Mouse (Mus musculus): ENCODE data around the gene Rprd1b. TPM values are rescaled to one million over a fixed set of nuclear protein-coding genes. Genes with fewer than 3 reads are reported as not detected.

Gene Rprd1b
- 17.5 and 18.6 TPM in 2 replicates for polyA plus RNA-seq (2012; rRNA removed)

DNA sequence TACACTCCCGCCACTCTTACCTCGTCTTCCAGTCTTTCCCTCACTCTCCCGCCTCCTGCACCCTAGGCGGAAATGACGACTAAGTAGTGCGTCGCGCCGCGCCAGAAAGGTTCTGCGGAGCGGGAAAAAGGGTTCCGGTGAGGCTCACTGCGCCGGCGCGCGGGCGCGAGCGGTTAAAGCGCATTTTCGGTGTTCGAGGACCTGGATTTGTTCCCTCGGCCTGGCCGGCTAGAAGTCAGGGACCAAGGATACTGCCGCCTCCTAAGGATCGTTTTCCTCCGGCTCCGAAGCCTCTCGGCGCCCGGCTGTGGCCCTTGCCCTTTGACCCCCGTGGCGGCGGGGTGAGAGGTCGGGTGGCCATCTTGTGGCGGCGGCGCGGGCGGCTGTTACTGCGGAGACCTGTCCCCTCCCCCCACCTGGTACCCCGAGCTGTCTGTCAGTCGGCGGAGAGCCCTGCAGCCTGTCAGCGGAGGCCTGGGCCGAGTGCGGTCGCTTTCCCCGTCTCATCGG lies at the start of gene Rprd1b, which contains the start of gene Tti1:
Gene Rprd1b, plus strand, starts transcription at position 144 of the 510 bp plus-strand sequence.
Gene Tti1, minus strand, starts transcription at position 80 of the 510 bp plus-strand sequence.
- TF ChIP-seq CTCF (conservative IDR thresholded peaks at IDR 0.05; ENCODE audit: insufficient read depth, insufficient read length, low read depth, low read length) (no peak), POLR2A (IDR thresholded peaks at IDR 0.05; ENCODE audit: low read depth, low read length) (peak; percentile 27)
- peak; percentile 95 for DNase-seq
- under 1% methylated on average over 52 of the region's 52 CpGs for WGBS
- H3K36me3 ChIP-seq (ENCODE audit: control insufficient read depth, insufficient read depth, low read length), result no peaks in the 10 kb centered on the region
- peak within 1 kb of the TSS; percentile 99 for H3K4me3 ChIP-seq (ENCODE audit: insufficient read depth, low read depth, low read length)
- peak within 1 kb of the TSS; percentile 95 for H3K27ac ChIP-seq (ENCODE audit: insufficient read depth, low read depth, low read length)
- H3K4me1 ChIP-seq (ENCODE audit: control insufficient read depth, insufficient read depth, low read length), result peaks cover 22% of the 10 kb centered on the region
- H3K27me3 ChIP-seq (replicated peaks; ENCODE audit: control insufficient read depth, insufficient read depth, low read length), result no peaks in the 10 kb centered on the region

DNA sequence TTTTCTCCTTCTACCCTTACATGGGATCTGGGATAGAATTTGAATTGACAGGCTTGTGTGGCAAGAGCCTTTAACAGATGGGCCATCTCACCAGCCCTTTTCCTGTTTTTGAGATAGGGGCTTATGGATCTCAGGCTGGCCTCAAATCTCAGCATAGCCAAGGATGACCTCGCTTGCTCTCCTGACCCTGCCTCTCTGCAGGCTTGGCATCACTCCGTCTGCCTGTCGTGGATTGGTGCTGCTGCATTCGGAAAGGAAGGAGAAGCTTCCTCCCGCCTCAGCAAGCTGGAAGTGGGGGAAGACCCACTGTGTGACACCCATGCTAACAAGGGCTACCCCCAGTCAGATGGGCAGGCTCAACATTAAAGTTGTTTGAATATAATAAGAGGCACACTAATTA lies 49.1 kb upstream of the Rprd1b start:
- Histone ChIP-seq H3K27ac (ENCODE audit: insufficient read depth, low read depth, low read length) (no peak overlapping the region), H3K36me3 (ENCODE audit: control insufficient read depth, insufficient read depth, low read length) (no peaks in the 10 kb centered on the region), H3K4me3 (ENCODE audit: insufficient read depth, low read depth, low read length) (no peak overlapping the region), H3K27me3 (replicated peaks; ENCODE audit: control insufficient read depth, insufficient read depth, low read length) (no peaks in the 10 kb centered on the region), H3K4me1 (ENCODE audit: control insufficient read depth, insufficient read depth, low read length) (no peaks in the 10 kb centered on the region)
- WGBS, result 61% methylated on average over 5 of the region's 5 CpGs
- no peak for TF ChIP-seq POLR2A (IDR thresholded peaks at IDR 0.05; ENCODE audit: low read depth, low read length)
- TF ChIP-seq CTCF (conservative IDR thresholded peaks at IDR 0.05; ENCODE audit: insufficient read depth, insufficient read length, low read depth, low read length), result no peak
- DNase-seq, result no peak

DNA sequence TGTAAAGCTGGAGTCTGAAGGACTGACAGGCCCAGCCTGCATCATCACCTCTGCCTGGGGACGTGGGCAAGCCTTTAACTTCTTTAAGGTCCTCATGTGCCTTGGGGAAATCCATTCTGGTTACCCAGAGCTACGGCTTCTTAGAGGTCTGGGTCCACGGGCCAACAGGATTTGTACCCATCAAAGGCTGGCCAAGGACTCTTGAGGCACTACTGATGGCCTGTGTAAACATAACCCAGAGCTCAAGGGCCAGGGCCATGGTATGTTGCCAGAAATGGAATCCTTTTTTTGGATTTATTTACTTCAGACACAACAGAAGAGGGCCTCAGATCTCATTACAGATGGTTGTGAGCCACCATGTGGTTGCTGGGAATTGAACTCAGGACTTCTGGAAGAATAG lies 45.6 kb upstream of the Rprd1b start:
- TF ChIP-seq CTCF (conservative IDR thresholded peaks at IDR 0.05; ENCODE audit: insufficient read depth, insufficient read length, low read depth, low read length) (no peak), POLR2A (IDR thresholded peaks at IDR 0.05; ENCODE audit: low read depth, low read length) (no peak)
- no peak for DNase-seq
- Histone ChIP-seq H3K4me3 (ENCODE audit: insufficient read depth, low read depth, low read length) (no peak overlapping the region), H3K27me3 (replicated peaks; ENCODE audit: control insufficient read depth, insufficient read depth, low read length) (no peaks in the 10 kb centered on the region), H3K4me1 (ENCODE audit: control insufficient read depth, insufficient read depth, low read length) (no peaks in the 10 kb centered on the region), H3K36me3 (ENCODE audit: control insufficient read depth, insufficient read depth, low read length) (no peaks in the 10 kb centered on the region), H3K27ac (ENCODE audit: insufficient read depth, low read depth, low read length) (no peak overlapping the region)
- 81% methylated on average over 3 of the region's 3 CpGs for WGBS

DNA sequence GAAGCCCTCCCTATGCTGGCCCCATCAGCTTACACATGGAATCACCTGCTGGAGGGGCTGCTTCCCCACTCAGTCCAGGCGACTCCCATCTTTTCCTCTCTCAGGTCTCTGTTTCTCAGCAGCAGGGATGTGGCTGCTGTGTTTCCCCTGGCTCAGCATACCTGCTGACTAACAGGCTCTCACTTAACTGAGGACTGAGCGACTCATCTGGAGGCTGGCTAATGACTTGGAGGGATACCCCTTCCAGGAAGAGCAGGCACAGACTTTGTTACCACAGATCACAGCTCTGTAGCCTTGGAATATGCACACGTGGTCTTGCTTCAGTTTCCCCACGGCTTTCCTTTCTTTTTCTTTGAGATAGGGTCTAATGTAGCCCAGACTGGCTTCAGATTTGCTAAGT lies 45.0 kb upstream of the Rprd1b start:
- H3K27me3 ChIP-seq (replicated peaks; ENCODE audit: control insufficient read depth, insufficient read depth, low read length), result no peaks in the 10 kb centered on the region

DNA sequence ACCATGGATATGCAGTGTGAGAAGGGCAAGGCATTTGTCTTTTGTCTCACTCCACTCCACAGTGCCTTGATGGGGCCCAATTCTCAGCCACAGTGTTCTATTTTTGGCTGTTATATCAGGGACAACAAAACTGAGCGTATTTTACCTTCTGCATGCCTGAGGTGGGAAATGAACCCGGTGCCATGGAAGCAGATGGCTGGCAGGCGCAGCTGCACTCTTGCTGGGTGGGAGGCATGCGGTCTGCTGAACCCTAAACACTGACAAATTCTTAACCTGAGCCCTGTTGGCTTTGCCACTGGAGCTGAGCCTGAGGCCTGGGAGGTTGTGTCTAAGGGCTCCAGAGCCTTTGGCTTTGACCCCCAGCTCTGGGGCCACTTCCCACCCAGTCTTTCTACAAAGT lies 42.7 kb upstream of the Rprd1b start:
- WGBS, result 92% methylated on average over 4 of the region's 4 CpGs
- Histone ChIP-seq H3K4me3 (ENCODE audit: insufficient read depth, low read depth, low read length) (no peak overlapping the region), H3K36me3 (ENCODE audit: control insufficient read depth, insufficient read depth, low read length) (no peaks in the 10 kb centered on the region), H3K27ac (ENCODE audit: insufficient read depth, low read depth, low read length) (no peak overlapping the region), H3K4me1 (ENCODE audit: control insufficient read depth, insufficient read depth, low read length) (no peaks in the 10 kb centered on the region), H3K27me3 (replicated peaks; ENCODE audit: control insufficient read depth, insufficient read depth, low read length) (no peaks in the 10 kb centered on the region)
- no peak for DNase-seq
- no peak for TF ChIP-seq CTCF (conservative IDR thresholded peaks at IDR 0.05; ENCODE audit: insufficient read depth, insufficient read length, low read depth, low read length)
- no peak for TF ChIP-seq POLR2A (IDR thresholded peaks at IDR 0.05; ENCODE audit: low read depth, low read length)

More for the DNA sequence above, 45.0 kb upstream of the Rprd1b start:
- no peak overlapping the region for H3K4me3 ChIP-seq (ENCODE audit: insufficient read depth, low read depth, low read length)
- DNase-seq, result no peak
- no peak for TF ChIP-seq CTCF (conservative IDR thresholded peaks at IDR 0.05; ENCODE audit: insufficient read depth, insufficient read length, low read depth, low read length)
- TF ChIP-seq POLR2A (IDR thresholded peaks at IDR 0.05; ENCODE audit: low read depth, low read length), result no peak
- 93% methylated on average over 4 of the region's 4 CpGs for WGBS
- H3K27ac ChIP-seq (ENCODE audit: insufficient read depth, low read depth, low read length), result no peak overlapping the region
- no peaks in the 10 kb centered on the region for H3K36me3 ChIP-seq (ENCODE audit: control insufficient read depth, insufficient read depth, low read length)
- H3K4me1 ChIP-seq (ENCODE audit: control insufficient read depth, insufficient read depth, low read length), result no peaks in the 10 kb centered on the region

DNA sequence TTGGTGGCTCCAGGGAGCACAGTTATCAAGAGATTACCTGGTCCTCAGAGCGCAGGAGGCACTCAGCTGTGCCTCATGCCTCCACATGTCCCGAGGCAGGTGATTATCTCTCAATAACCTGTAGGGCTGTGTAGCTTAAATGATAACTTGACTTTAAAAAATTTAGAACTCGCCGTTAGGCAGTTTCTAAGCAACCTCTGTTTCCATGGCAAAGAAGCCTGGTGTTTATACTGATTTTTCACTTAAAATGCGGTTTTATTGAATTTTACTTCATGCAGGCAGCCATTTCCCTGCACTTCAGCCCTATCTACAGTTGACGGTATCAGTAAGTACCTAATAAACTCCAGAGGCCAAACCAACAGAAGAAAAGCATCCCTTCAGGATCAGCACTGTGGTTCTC lies 42.1 kb upstream of the Rprd1b start:
- H3K4me3 ChIP-seq (ENCODE audit: insufficient read depth, low read depth, low read length), result no peak overlapping the region
- 96% methylated on average over 6 of the region's 6 CpGs for WGBS
- no peak for TF ChIP-seq CTCF (conservative IDR thresholded peaks at IDR 0.05; ENCODE audit: insufficient read depth, insufficient read length, low read depth, low read length)
- H3K27me3 ChIP-seq (replicated peaks; ENCODE audit: control insufficient read depth, insufficient read depth, low read length), result no peaks in the 10 kb centered on the region
- no peaks in the 10 kb centered on the region for H3K4me1 ChIP-seq (ENCODE audit: control insufficient read depth, insufficient read depth, low read length)
- H3K27ac ChIP-seq (ENCODE audit: insufficient read depth, low read depth, low read length), result no peak overlapping the region
- DNase-seq, result no peak
- H3K36me3 ChIP-seq (ENCODE audit: control insufficient read depth, insufficient read depth, low read length), result no peaks in the 10 kb centered on the region

DNA sequence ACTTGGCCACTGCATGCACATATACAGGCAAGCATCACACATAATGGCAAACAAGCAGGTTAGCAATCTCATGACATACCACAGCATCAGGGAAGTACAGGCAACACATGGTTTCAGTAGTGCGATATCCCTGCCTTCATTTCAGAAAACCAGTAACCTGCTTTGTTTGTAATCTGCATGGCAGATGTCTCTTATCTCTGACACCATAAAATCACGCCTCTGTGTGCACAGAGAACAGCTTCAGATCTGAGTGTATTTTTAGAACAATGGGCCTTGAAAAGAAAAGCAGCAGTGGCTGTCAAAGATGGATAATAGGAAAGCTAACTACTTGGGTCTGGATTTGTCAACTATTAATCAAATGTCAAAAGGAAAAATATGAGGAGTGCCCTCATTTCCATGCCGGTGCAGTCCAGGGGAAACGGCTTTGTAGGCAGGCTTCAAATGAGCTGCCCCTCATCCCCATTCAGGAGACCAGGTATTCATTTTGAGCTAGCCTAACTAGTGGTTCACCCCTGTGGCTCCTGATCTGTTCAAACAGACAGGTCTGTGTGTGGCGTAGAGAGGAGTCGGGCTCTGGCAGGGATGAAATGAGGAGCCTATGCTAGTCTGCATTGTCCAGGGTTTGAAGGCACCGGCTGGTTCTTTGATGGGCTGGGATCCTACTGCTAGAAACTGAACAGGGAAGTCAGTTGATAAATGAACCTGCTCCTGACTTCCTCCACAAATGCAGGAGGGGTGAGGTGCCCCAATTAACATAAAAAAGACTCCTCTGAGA lies 39.7 kb upstream of the Rprd1b start:
- TF ChIP-seq POLR2A (IDR thresholded peaks at IDR 0.05; ENCODE audit: low read depth, low read length) (no peak), CTCF (conservative IDR thresholded peaks at IDR 0.05; ENCODE audit: insufficient read depth, insufficient read length, low read depth, low read length) (no peak)
- no peaks in the 10 kb centered on the region for H3K4me1 ChIP-seq (ENCODE audit: control insufficient read depth, insufficient read depth, low read length)
- 80% methylated on average over 7 of the region's 7 CpGs for WGBS
- no peak overlapping the region for H3K27ac ChIP-seq (ENCODE audit: insufficient read depth, low read depth, low read length)
- H3K4me3 ChIP-seq (ENCODE audit: insufficient read depth, low read depth, low read length), result no peak overlapping the region
- no peak for DNase-seq
- no peaks in the 10 kb centered on the region; the same call in 1 of the 2 replicates for H3K36me3 ChIP-seq (ENCODE audit: control insufficient read depth, insufficient read depth, low read length)
- H3K27me3 ChIP-seq (replicated peaks; ENCODE audit: control insufficient read depth, insufficient read depth, low read length), result no peaks in the 10 kb centered on the region

Data from kidney, adult 2 months (tissue).